Mouse (Mus musculus): ENCODE data around the gene Mylk4.

GRCm38 (mm10) chr13:32775889-32776288 lies 7.9 kb downstream of the Mylk4 start:
- no peak for TF ChIP-seq POLR2A (IDR thresholded peaks at IDR 0.05; ENCODE audit: borderline replicate concordance, control insufficient read depth, low read depth, low read length)
- TF ChIP-seq CTCF (IDR thresholded peaks at IDR 0.05; ENCODE audit: control insufficient read depth, insufficient read depth, low read length), result no peak
